Mouse (Mus musculus) limb, embryonic 10.5 days (tissue): Measurements from ENCODE around the gene Morn1. TPM values are rescaled to one million over a fixed set of nuclear protein-coding genes. Genes with fewer than 3 reads are reported as not detected.

ENCODE experiments used
- DNase-seq: peaks from one replicate; pipeline ENCODE4 v3.0.0-alpha.2; 2017; ENCODE audit warnings: low spot score
- H3K27ac ChIP-seq: fragments of 300-500 bp; sonication (generic); 2 replicates; pipeline ENCODE4 v1.5.1; 2016; ENCODE audit warnings: mild to moderate bottlenecking
- H3K27me3 ChIP-seq: fragments of 300-500 bp; sonication (generic); 2 replicates; pipeline ENCODE4 v1.6.1; 2016; ENCODE audit warnings: low read depth, mild to moderate bottlenecking; ENCODE audit not compliant: poor library complexity, severe bottlenecking
- H3K36me3 ChIP-seq: fragments of 300-500 bp; sonication (generic); 2 replicates; pipeline ENCODE4 v1.6.1; 2016; ENCODE audit warnings: mild to moderate bottlenecking, moderate library complexity
- H3K4me1 ChIP-seq: fragments of 300-500 bp; sonication (generic); 2 replicates; pipeline ENCODE4 v1.6.1; 2016
- H3K4me3 ChIP-seq: fragments of 300-500 bp; sonication (generic); 2 replicates; pipeline ENCODE4 v1.5.1; 2016; ENCODE audit warnings: mild to moderate bottlenecking, moderate library complexity
- H3K9me3 ChIP-seq: fragments of 300-500 bp; sonication (generic); replicated peaks from 2 replicates; pipeline ENCODE4 v1.6.1; 2016; ENCODE audit warnings: mild to moderate bottlenecking
- WGBS: fragments of 180-500 bp; shearing (Covaris S2); methylation state at CpG from one replicate; pipeline ENCODE4 v1.1.7; 2016; 5-methylcytosine and 5-hydroxymethylcytosine counted together
- polyA plus RNA-seq: library from polyadenylated mRNA; unstranded; fragments of >200 nt; fragmentation: Nextera tagmentation; extraction: Ambion mirVana; gene quantifications from 2 replicates; pipeline ENCODE4 v1.2.1, GENCODE M21; 2016

Gene Morn1
- polyA plus RNA-seq, 1 experiment from 2014 or later, result 6.5 TPM

DNA sequence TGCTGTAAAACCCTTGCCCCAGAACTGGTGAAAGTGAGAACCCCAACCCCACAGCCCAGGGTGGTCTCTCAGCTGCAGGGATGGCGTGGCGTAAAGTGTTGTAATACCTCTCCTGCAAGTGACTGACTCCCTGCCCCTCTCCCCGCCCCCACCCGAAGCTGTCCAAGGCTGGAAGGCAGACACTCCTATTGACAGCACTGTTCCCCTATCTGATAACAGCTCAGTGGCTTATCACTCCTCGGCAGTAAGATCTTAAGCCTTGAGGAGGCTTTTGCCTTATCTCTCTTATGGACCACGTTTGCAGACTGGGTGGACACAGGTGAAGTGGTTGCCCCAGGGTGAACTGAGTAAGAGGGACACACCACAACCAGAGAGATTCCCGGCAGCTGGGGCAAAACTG lies 38.9 kb downstream of the Morn1 start:
- peaks cover 60% of the 10 kb centered on the region for H3K4me1 ChIP-seq
- WGBS, result 38% methylated on average over 7 of the region's 7 CpGs
- H3K36me3 ChIP-seq, result no peaks in the 10 kb centered on the region

DNA sequence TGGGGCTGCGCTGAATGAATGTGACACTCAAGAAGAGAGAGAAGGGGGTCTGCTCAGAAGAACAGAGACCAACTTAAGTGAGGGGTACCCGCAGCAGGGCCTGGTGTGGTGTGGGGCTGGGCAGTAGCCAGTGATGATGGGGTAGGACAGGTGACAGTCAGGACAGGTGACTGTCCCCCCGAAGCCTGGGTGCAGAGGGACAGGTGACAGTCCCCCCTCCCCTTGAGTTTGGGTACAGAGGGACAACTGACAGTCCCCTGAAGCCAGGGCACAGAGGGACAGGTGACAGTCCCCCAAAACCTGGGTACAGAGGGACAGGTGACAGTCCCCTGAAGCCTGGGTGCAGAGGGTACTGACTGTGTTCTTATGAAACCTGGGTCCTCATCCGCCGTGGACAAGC lies 39.8 kb downstream of the Morn1 start:
- DNase-seq, result no peak
- peaks cover 59% of the 10 kb centered on the region for H3K4me1 ChIP-seq
- H3K36me3 ChIP-seq, result no peaks in the 10 kb centered on the region
- WGBS, result 89% methylated on average over 5 of the region's 5 CpGs
- H3K9me3 ChIP-seq, result no peaks in the 10 kb centered on the region
- H3K4me3 ChIP-seq, result no peak overlapping the region
- H3K27me3 ChIP-seq, result 0 out of 2 replicates have a peak, but pooled peaks cover 6% of the 10 kb centered on the region
- H3K27ac ChIP-seq, result peak overlapping the region; percentile 50; the same call in 1 of the 2 replicates

More for the DNA sequence above, 38.9 kb downstream of the Morn1 start:
- Histone ChIP-seq H3K9me3 (no peaks in the 10 kb centered on the region), H3K4me3 (no peak overlapping the region), H3K27me3 (0 out of 2 replicates have a peak, but pooled peaks cover 6% of the 10 kb centered on the region), H3K27ac (peak overlapping the region; percentile 50)
- no peak for DNase-seq

DNA sequence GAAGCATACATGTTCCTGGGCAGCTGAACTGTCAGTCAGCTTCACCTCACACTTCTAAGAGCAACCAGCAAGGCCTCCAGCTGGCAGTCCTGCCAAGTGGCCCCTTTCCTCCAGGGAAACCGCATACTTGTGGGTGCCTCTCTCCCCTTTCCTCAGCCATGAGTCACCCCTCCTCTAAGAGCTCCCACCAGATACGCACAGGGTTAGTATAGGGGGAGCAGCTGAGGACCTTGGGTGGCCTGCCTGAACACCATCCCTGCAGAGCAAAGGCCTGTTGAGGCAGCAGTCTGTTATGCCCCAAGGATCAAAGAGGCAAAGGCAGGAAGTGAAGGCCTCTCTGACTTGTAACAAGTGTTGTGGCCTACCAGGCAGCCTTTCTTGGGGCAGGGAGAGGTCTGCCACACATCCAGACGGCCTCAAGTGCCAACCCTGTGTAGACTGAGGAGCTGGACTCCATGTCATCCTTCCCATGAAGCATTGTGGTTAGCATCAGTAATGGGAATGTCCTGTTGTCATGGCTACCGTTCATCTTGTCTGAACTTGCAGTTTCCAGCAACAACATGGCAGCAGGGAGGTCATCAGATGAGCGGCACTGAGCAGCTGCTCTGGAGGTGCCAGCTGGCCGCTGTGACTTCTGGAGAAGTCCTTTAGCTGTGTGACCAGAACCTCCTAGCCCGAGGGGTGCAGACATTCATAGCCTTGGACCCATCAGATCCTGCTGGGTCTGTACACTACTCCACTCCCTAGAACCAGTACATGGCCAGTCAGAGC lies 40.4 kb downstream of the Morn1 start:
- Histone ChIP-seq H3K27ac (peak overlapping the region; percentile 42), H3K4me1 (peaks cover 62% of the 10 kb centered on the region), H3K27me3 (0 out of 2 replicates have a peak, but pooled peaks cover 6% of the 10 kb centered on the region), H3K9me3 (no peaks in the 10 kb centered on the region), H3K36me3 (no peaks in the 10 kb centered on the region), H3K4me3 (no peak overlapping the region)
- no peak for DNase-seq
- WGBS, result 72% methylated on average over 7 of the region's 7 CpGs

DNA sequence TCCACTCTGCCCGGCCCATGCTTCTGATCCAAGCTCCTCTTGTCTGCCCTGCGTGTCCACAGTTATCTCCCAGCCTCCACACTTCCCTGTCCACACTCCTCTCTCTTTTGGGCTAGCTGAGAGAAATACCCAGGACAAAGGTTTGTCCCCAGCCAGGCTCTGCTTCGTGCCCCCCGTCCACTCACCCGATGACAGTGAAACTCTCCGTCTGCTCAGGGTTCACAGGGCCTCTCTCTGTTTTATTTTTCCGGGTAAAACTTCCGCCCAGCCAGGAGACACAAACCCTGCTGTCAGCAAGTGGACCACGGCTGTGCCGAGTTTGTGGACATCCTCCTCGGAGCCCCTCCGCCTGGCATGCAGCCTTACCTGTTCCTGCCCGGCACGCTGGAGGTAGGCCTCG lies 42.0 kb downstream of the Morn1 start:
- 91% methylated on average over 15 of the region's 15 CpGs for WGBS
- peak overlapping the region; percentile 28; the same call in 1 of the 2 replicates for H3K27ac ChIP-seq
- H3K4me3 ChIP-seq, result no peak overlapping the region
- no peaks in the 10 kb centered on the region for H3K36me3 ChIP-seq
- DNase-seq, result no peak
- H3K9me3 ChIP-seq, result no peaks in the 10 kb centered on the region
- H3K27me3 ChIP-seq, result 0 out of 2 replicates have a peak, but pooled peaks cover 6% of the 10 kb centered on the region
- H3K4me1 ChIP-seq, result peaks cover 61% of the 10 kb centered on the region

DNA sequence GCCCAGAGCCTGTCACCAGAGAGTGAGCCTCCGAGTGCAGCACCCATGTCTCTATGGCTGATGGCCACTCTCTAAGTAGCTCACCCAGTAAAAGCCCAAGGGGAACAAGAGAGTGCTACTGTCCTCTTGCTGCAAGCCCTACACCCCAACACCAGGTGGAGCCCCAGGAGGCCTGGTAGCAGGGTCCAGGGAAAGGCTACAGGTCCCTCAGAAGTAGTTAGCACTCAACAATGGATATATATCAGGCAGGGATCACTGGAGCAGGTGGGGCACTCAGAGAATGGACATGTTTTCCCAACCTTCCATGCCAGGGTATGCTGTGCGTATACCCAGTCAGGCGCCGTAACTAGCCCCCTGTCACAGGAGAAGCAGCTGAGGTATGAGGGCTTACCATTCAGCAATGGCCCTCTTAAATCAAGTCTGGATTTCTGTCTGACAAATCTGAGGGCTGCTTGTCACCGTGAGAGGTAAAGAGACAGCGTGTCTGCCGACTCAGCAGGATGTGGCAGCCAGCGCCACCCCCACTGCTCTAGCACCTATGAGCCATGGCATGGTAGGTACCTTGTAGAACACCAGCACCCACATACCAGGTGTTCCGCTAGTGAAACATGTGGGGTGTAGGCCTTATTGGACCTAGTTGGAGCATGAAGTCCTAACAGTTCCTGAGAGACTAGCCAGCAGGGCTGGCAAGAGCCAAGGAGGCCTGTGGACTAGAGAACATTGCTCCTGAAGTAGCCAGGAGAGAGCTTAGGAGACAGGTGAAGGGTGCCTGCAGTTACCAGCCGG lies 42.9 kb downstream of the Morn1 start:
- Histone ChIP-seq H3K4me3 (no peak overlapping the region), H3K9me3 (no peaks in the 10 kb centered on the region), H3K27ac (peak overlapping the region; percentile 15; the same call in 1 of the 2 replicates), H3K4me1 (peaks cover 66% of the 10 kb centered on the region), H3K36me3 (no peaks in the 10 kb centered on the region), H3K27me3 (0 out of 2 replicates have a peak, but pooled peaks cover 6% of the 10 kb centered on the region)
- DNase-seq, result no peak
- 91% methylated on average over 10 of the region's 10 CpGs for WGBS

DNA sequence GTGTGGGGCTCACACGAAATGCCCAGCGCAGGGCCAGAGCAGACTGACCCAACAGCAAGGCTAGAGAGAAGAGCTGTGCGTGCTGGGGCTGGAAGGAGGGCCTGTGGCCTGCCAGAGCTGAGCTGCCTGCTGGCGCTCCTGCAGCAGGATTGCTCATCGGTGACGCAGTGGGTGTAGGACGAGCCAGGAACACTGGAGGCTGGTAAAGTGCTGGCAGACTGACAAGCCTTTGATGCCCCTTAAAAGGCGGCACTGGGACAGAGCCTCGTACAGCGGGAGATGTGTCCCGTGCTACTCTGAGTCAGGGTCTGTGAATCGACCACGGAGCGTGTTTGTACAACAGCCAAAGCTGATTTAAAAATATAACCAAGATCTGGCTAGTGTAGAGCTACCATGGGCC lies 43.6 kb downstream of the Morn1 start:
- H3K4me3 ChIP-seq, result no peak overlapping the region
- no peak for DNase-seq
- H3K9me3 ChIP-seq, result no peaks in the 10 kb centered on the region
- H3K36me3 ChIP-seq, result no peaks in the 10 kb centered on the region
- WGBS, result 87% methylated on average over 14 of the region's 14 CpGs
- H3K4me1 ChIP-seq, result peaks cover 66% of the 10 kb centered on the region
- H3K27me3 ChIP-seq, result 0 out of 2 replicates have a peak, but pooled peaks cover 6% of the 10 kb centered on the region
- H3K27ac ChIP-seq, result peak overlapping the region; percentile 15; the same call in 1 of the 2 replicates

DNA sequence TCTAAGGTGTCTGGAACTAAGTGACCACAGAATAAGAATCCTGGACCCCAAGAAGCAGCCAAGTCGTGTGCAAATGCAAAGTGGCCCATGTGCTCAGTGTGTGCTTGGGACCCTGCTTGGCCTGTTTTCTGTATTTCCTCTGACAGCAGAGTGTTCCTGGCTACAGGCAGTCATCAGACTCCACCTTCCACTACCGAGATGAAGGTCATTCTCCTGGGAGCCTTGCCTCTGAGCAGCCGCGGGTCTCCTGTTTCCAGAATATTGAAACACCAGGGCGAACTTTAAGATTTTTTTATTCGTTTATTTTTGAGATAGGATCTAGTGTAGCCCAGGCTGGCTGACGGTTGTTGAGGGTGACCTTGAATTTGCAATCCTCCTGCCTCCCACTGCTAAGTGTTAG lies 44.2 kb downstream of the Morn1 start:
- Histone ChIP-seq H3K36me3 (no peaks in the 10 kb centered on the region), H3K9me3 (no peaks in the 10 kb centered on the region), H3K4me1 (peaks cover 66% of the 10 kb centered on the region), H3K27ac (peak overlapping the region; percentile 15; the same call in 1 of the 2 replicates), H3K27me3 (0 out of 2 replicates have a peak, but pooled peaks cover 3% of the 10 kb centered on the region), H3K4me3 (no peak overlapping the region)
- no peak for DNase-seq
- 84% methylated on average over 7 of the region's 7 CpGs for WGBS

DNA sequence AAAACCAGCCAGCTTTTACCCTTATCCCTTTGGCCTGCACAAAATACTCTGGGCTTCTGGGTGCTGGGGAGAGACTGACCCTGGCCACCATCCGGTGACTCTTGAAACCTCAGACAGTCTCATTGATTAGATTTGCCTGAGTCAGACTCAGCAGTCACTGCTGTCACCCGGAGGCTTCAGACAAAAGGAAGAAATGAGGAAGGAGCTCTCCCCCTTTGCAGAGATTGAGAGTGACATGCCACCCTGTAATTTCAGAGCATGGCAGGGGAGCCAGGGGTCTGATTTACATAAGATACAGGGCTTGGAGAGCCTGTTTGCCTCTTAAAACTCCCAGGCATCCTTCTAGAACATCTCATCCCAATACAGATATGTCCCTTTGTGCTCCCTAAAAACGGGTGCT lies 46.8 kb downstream of the Morn1 start:
- Histone ChIP-seq H3K27me3 (no peaks in the 10 kb centered on the region), H3K36me3 (no peaks in the 10 kb centered on the region), H3K4me3 (no peak overlapping the region), H3K9me3 (no peaks in the 10 kb centered on the region), H3K4me1 (peaks cover 68% of the 10 kb centered on the region), H3K27ac (peak overlapping the region; percentile 81)
- DNase-seq, result no peak
- WGBS, result 60% methylated on average over 3 of the region's 3 CpGs

DNA sequence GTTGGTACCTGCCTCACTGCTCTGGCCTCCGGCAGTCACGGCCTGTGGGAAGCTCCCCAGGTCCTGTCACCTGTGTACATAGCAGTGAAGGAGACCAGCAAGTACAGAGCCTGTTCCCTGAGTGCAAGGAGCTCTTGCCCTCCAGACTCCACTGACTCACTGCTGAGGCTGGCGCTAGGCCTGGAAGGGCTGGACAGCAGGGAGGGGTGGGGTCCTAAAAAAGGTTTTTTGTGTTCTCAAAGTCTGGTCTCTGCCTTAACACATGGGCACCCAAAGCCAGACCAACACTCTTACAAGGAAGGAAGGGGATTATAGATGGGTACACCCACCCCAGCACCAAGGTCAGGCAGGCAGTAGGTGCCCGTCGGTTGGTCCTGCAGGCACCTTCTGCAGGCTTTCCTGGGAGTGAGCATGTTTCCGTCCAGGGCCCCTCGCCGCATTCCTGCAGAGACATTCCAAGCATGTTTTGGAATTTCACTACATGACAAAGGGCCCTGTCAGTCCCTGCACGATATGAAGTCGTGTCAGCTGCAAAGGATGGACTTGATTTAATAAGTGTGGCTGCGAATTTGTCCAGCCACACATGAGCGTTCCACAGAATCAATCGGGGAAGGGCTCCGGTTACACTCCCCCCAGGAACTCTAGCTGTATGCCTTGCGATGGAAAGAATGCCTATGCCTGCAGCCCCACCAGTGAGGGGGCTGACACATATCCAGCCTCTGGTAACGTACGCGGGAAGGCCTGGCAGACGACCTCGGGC lies 47.5 kb downstream of the Morn1 start:
- peak overlapping the region; percentile 32 for H3K4me3 ChIP-seq

DNA sequence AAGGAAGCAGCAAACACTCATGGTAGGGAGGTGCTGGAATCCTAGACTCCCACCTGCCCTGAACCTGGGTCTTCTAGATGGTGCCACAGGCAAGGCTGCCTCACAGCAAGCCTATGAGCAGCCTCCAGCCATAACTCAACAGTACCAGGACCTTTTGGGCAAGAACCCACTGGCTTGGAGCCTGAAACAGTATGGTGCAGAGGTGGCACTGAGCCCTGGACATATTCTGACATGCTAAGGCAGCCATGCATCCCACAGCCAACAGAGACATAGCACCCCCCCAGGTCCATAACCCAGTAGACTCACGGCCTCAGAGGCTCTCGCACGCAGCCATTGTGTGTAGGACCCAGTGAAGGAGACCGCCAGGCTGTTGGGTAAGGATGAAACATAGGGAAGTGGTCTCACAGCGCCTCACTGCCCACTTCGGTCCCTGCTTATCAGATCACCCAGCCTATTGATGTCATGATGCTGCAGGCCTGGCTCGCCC lies 48.4 kb downstream of the Morn1 start:
- WGBS, result 88% methylated on average over 7 of the region's 7 CpGs
- peak overlapping the region; percentile 81 for H3K27ac ChIP-seq
- no peaks in the 10 kb centered on the region for H3K27me3 ChIP-seq
- no peak for DNase-seq
- no peak overlapping the region for H3K4me3 ChIP-seq
- H3K9me3 ChIP-seq, result no peaks in the 10 kb centered on the region
- H3K4me1 ChIP-seq, result peaks cover 77% of the 10 kb centered on the region
- H3K36me3 ChIP-seq, result no peaks in the 10 kb centered on the region

More for the DNA sequence above, 47.5 kb downstream of the Morn1 start:
- H3K9me3 ChIP-seq, result no peaks in the 10 kb centered on the region
- H3K4me1 ChIP-seq, result peaks cover 71% of the 10 kb centered on the region
- no peaks in the 10 kb centered on the region for H3K36me3 ChIP-seq
- WGBS, result 23% methylated on average over 20 of the region's 20 CpGs
- peak overlapping the region; percentile 81 for H3K27ac ChIP-seq
- no peaks in the 10 kb centered on the region for H3K27me3 ChIP-seq
- peak; percentile 68 for DNase-seq

DNA sequence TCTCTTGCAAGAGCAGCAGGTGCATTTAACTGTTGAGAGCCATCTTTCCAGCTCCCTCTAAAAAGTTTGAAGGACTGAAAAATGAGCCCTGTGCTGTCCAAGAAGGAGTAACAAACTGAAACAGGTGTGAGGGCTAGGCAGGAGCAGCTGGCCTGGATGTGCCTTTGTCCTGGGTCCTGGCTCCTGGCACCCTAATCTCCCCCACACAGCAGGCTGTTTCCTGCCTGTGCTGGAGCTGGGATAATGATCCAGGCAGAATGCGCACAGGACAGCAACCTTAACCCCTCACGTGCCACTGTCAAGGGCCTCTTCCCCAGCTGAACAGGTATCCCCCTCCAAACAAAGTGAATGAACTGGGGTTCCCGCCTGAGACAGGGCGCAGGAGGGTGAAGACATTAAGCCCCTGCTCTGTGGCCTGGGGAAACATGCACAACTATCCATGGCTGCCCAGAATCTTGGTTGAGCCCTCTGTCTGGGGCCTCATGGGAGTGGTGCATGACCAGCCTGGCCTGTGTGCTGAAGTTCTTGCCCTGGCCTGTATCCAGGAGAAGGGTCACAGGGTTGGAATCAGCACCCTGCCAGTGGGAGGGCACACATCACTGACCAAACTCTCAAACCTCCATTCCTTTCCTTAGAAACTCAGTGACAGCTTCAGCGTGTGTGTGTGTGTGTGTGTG lies 49.7 kb downstream of the Morn1 start:
- Histone ChIP-seq H3K36me3 (no peaks in the 10 kb centered on the region), H3K4me1 (peaks cover 84% of the 10 kb centered on the region), H3K9me3 (no peaks in the 10 kb centered on the region), H3K27me3 (no peaks in the 10 kb centered on the region), H3K27ac (peak overlapping the region; percentile 81), H3K4me3 (no peak overlapping the region)
- DNase-seq, result peak; percentile 49
- WGBS, result 57% methylated on average over 5 of the region's 5 CpGs

DNA sequence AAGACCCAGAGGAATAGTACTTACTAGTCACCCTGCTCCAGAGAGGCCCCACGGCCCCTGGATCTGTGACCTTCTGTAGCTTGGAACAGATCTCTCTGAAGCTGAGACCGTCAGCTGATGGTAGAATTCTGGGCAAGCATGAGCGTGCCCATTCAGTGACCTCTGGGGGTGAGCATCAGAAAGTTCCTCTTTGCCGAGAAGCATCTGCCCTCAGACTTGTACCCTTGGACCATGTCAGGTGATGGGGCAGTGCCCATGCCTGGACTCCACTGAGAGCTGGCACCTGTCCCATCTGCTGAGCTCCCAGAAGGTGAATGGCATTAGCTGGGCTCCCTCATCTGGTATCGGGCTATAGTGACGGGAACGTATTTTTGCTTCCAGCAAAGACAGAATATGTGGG lies 51.5 kb downstream of the Morn1 start:
- Histone ChIP-seq H3K4me3 (no peak overlapping the region), H3K9me3 (no peaks in the 10 kb centered on the region), H3K36me3 (no peaks in the 10 kb centered on the region), H3K27me3 (no peaks in the 10 kb centered on the region), H3K27ac (peak overlapping the region; percentile 21), H3K4me1 (peaks cover 69% of the 10 kb centered on the region)
- 87% methylated on average over 7 of the region's 7 CpGs for WGBS
- DNase-seq, result no peak
